Mouse (Mus musculus) hematopoietic stem cell, adult 5-6 weeks (primary cell): ENCODE results near the gene Pax8. TPM values are rescaled to one million over a fixed set of nuclear protein-coding genes. Genes with fewer than 3 reads are reported as not detected.

Source experiments
- ATAC-seq, 2 experiments: fragments of 125-278 bp in 1 of 2; replicated peaks in 1 of 2; 2 replicates each; pipeline ENCODE4 v1.8.0; 2016 to 2017; ENCODE audit warnings: inconsistent platforms in 2 of 2, mild to moderate bottlenecking in 2 of 2, moderate number of reproducible peaks in 2 of 2, low read depth in 1 of 2, moderate TSS enrichment in 1 of 2; ENCODE audit not compliant: low FRiP score in 2 of 2, poor library complexity in 2 of 2, severe bottlenecking in 2 of 2, insufficient read depth in 1 of 2, low TSS enrichment in 1 of 2
- total RNA-seq: library from RNA; stranded (forward); fragments of 172-1452, 232-1000 nt; gene quantifications from 2 replicates; pipeline ENCODE4 v1.2.3, GENCODE M21; 2017

Pax8 gene
- total RNA-seq, 1 experiment from 2014 or later: not detected

DNA sequence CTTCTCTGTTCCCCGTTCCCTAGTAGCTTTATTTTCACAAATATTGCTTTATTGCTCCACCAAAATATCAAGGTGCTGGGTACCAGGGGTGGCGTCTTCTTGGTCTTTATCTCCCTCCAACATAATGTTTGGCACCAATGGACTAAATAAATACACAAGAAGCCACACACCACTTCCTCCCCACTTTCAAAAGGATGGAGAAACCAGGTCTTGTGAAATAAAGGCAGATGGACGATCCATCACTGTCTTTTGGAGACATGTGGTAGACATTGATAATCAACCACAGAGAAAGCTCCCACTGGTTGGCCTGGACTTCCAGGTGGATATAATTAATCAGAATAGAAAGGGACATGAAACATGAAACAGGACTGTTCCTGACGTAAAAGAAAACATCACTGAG lies 45.6 kb downstream of the Pax8 start:
- ATAC-seq: peak in 1 of 2 experiments; percentile 35; a peak in 1 of 4 replicates

DNA sequence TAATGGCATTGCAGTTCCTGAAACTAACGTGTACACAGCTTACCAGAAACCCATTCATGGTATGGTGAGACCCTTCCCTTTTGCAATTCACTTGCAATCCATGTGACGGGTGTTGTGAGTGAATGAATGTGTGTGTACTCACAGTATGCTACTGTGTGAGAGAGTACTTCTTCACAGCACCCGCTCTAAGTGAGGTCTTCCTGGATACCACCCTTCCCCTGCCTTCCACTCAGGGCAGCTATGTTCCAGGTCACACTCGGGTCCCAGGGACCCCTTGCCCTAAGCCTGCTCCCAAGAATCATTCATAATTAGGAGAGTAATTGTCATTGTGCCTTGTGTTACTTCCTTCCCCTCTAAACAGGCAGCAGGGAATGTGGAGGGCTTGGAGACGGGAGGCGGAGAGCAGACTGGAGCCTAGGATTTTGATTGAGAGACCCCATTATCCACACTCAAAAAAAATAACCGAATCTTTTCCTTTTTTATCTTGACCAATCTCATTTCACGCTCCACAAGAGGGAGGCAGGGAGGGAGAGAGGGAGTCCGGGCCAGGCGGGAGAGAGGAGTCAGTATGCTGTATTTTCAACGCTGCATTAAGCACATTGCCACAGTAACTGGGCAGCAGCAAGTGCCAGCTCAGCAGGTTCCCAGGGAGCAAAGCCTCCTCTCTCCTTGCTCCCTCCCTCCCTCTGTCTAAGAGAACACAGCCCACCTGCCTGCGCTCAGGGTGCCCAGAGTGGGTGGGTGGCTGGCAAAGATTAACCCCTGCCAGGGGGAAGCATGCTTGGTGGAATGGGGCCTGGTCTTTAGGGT lies 47.3 kb downstream of the Pax8 start:
- ATAC-seq: no peak

DNA sequence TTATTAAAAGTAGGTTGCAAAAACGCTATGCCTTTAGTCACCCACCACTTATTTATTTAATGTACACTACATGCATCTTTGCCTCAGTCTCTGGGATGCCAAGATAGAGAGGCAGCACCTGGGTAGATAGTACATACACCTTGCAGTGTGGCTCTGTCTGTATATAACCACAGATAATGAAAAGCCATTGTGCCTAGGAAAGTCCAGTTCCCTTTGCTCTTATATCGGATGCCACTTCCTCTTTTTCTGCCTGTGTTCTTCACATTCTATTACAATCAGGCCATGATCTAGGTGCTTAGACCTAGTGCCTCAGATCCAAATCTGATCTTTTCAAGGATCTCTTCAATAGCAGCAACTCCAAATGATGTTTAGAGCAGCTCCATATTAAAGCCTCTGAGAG lies 49.8 kb downstream of the Pax8 start:
- peak; percentile 24 to 50; a peak in 2 of 4 replicates for ATAC-seq

GRCm38 (mm10) chr2:24422815-24423214 lies 52.6 kb downstream of the Pax8 start:
- ATAC-seq: no peak

GRCm38 (mm10) chr2:24421211-24421863 lies 54.1 kb downstream of the Pax8 start:
- no peak for ATAC-seq

DNA sequence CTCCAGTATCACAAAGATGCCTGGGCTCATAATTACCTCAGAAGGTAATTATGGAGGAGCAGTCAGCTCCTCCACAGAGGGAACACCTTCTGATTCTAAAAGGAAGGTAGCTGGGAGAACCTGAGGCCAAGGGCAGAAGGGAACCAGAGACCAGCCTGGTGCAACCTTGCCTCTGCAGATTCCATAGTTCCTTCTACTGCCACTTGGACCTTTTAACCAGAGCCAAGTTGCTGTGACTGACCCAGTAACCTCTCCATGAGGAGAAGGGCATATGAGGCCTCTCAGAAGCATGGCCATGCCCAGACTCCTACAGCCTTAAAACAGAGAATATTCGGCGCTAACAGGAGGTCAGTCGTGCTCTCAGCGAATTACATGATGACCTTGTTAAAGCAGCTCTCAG lies 57.8 kb downstream of the Pax8 start:
- ATAC-seq: no peak

GRCm38 (mm10) chr2:24417106-24417505 lies 58.3 kb downstream of the Pax8 start:
- no peak for ATAC-seq

DNA sequence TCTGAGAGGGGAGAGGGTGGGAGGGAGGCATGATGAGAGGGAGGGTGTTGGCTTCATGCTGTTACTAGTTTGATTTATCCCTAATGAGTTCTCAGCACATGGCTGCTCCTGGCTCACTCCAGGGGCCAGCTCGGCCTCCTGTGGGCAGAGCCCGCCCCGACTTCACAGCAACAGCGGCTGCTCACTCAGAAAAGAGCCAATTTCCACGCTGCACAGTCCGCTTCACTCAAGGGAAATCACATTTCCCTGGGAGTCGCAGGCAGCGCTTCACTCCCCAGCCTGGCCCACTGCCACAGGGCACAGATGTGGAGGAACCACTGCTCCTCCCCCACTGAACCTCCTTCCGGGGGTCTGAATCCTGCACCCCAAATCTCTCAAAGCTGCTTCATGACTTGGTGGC lies 58.7 kb downstream of the Pax8 start:
- ATAC-seq: 0 out of 4 replicates have a peak, but pooled peaks of 1 of the 2 experiments have one; percentile 23

DNA sequence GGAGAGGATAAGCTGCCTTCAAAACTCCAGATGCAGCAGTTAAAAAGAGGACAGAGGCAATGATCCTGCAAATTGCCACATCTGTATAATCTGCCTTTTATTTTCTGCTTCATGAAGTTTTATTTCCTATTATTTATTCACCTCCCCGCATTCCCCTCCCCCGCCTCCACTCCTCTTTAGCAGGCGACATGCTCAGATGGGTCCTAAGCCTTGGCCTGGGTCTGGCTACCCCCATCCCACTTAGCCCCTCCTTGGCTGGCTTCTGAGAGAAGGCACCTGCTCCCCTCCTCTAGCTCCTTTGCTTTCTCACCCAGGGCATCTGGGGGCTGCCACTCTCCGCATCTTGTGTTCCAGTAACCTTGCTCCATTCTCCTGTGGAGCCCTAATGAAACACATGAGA lies 61.7 kb downstream of the Pax8 start:
- ATAC-seq: no peak

DNA sequence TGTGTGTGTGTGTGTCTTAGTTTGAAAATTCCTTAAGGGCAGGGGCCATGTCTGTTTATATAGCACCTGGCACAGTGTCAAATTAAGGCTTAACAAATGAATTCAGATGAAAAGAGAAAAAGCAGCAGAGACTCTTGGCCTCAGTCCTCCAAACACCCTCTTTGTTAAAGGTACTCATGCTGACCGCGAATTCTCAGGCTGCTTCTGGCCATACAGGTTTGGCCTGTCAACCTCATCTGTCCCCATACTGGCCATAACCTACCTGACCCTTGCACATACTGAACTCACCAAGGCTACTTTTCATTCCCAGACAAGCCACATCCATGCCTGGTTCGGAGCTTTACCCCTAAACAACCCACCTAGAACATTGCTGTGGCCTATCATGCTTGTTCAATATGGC lies 62.2 kb downstream of the Pax8 start:
- no peak for ATAC-seq

DNA sequence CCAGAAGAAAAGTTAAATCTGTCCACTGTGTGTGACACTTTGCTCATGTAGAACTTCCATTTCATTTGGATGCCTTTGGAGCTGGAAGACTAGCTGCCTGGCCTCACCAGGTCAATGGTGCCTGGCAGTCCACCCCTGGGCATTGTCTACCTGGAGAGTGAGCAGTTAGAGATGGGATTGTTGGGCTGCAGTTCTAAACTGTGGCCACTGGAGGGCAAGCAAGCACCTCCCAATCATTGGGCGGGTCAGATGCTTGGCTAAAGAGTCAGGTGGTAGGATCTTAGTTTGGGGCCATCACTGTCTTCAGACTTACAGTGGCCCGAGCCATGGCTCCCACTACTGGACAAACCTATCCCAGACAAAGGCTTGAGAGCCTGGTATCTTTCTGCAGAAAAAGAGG lies 66.2 kb downstream of the Pax8 start:
- peak; percentile 65 to 71 for ATAC-seq

DNA sequence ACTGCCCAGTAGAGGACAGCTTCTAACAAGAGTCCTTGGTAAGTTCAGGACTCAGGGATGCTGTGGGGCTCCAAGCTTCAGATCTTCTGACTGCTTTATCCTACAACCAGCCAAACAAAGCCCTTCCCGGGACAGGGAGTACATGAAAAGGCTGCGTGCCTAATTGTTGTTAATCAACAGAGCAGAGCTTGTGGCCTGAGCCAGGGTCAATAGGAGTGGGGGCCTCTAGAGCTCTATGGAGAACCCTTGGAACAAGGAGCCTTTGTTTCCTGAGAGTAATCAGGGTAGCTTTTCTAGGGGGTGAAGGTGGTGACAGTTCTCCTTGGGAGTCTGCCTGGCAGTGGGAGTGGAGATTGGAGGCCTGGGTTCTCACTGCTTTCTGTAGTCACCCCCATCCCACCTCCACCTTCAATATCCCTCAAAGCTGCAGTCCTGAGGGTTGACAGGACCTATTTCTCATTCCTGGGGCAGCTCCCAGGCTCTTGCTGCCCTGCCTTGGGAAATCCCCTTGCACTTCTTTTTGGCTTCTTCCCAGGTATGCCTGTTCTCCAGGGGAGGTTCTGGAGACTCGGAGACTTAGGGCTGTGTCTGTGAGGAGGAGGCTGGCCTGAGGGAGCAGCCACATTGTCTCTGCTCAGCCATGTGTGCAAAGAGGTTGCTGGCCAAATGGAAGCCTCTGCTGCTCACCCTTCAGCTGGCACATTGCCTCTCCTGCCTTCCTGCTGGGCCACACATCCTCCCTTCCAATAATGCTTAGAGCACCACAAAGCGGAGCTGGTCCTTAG lies 67.5 kb downstream of the Pax8 start:
- ATAC-seq: no peak

GRCm38 (mm10) chr2:24405345-24406012 lies 69.9 kb downstream of the Pax8 start:
- peak; percentile 79 to 86 for ATAC-seq

GRCm38 (mm10) chr2:24400711-24401110 lies 74.7 kb downstream of the Pax8 start:
- ATAC-seq: no peak

DNA sequence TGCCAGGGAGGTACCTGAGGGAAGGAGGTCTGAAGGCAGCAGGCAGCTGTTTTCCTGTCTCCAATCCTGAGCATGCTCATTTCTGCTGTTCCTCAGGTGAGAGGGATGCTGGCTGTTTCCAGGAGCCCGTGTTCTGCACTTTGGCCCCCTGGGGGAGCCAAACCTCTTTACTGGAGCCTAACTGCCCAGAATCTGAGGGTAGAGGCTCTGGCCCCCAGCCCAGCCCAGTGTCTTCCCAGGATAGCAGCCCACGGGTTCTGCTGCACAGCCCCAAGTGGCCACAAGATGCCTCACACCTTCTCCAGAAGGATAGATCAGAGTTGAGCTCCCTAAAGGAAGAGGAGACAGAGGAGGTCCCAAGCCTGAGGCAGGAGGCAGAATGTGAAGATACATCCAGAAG lies 78.3 kb downstream of the Pax8 start:
- no peak for ATAC-seq

- ATAC-seq: no peak
These were observed 82.1 kb downstream of the Pax8 start for GRCm38 (mm10) chr2:24393251-24393650.

DNA sequence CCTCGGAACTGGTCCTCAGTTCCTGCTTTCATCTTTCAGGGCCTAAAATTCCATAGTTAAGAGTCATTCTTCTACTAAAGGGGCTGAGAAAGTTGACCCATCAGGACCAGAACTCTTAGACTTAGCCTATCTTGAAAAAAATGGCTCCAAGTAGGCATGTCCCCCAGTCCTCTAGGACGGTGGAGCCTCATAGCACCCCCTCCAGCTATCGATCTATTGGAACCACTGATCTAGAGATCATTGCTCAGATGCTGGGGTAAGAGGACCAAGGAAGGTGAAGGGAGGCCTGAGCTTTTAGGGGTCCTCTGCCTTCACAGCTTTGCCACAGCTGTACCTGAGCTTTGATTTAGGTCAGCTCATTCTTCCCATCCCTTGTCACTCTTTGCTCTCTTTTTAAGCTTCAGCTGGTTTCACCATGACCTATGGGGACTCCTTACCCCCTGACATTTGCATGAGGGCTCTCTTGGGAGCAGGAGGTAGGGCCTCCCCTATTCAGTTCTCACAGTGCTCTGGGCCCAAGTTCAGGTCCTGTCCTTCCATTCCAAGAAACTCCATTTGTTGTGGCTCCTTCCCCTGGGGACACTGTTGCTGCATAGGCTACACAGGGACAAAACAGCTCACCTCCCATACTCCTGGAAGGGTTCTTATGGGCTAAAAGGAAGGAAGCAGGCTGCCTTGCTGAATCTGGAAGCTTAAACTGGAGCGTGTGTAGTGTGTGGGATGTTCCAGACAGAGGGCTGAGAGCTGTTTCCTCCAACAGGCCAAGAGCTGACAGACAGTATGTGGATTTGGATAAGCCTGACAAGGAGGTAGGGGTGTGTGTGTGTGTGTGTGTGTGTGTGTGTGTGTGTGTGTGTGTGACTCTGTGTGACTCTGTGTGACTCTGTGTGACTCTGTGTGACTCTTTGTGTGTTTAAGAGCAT lies 87.8 kb downstream of the Pax8 start:
- ATAC-seq: no peak
